Mouse (Mus musculus) layer of hippocampus, adult 2 months (tissue): ENCODE data around the gene Tmem63c. TPM values are rescaled to one million over a fixed set of nuclear protein-coding genes. Genes with fewer than 3 reads are reported as not detected.

Source experiments
- DNase-seq, 2 experiments: peaks; one replicate each; pipeline ENCODE4 v3.0.0; 2022; ENCODE audit warnings: low spot score in 2 of 2
- H3K27ac ChIP-seq: fragments of 200-600 bp; 2 replicates; pipeline ENCODE4 v1.8.1; 2022
- H3K4me3 ChIP-seq: fragments of 200-600 bp; 2 replicates; pipeline ENCODE4 v1.8.1; 2022; ENCODE audit warnings: mild to moderate bottlenecking
- CTCF ChIP-seq: fragments of 200-600 bp; conservative IDR thresholded peaks from 2 replicates; pipeline ENCODE4 v1.8.1; 2022; ENCODE audit warnings: antibody characterized with exemption, mild to moderate bottlenecking, moderate library complexity
- total RNA-seq, 2 experiments: library from RNA; stranded (reverse); gene quantifications; 2 replicates each; pipeline ENCODE4 v1.2.3; 2021

Tmem63c gene
- total RNA-seq, 2 experiments from 2014 or later, result 38.1 to 39.3 TPM

DNA sequence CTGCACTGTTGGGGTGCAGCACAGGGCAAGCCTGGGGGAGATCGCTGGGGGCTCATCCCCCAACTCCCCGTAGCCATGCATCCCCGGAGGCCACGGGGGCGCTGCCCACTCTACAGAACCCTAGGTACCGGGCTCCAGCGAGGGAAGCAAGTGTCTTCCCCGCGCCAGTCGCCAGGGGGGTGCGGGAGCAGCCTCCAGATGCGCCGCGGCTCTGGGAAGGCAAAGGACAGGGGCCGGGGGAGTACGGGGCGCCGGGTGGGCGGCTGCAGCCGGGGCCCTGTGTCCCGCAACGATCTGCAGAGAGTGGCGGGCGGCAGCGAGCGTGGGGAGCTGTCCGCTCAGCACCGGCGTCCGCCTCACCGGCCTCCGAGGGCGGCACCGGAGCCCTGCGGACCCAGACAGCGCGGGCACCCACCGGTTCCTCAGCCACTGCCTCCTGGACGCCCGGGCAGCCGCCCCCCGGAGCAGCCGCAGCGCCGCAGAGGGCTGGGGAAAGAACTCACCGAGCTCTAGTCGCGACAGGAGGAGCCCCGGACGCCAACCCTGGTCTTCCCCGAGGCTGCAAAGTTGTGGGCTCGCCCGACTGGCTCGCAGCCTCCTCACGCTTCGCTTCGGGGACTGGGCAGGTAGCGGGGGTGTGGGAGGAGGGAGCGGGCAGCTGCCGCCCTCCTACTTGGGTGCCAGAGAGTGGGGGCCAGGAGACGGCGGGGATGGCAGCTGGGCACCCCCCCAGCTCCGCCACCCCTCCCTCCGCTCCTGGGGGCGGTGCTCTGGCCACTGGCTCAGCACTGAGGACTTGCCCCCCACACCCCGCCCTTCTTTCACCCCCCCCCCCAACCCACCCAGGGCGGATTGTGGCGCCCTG lies 31.0 kb upstream of the Tmem63c start, which contains the start of gene Zdhhc22:
Zdhhc22 (minus strand) TSS at position 541 of the 865 bp plus-strand sequence.
- DNase-seq, result no peak
- Histone ChIP-seq H3K4me3 (peak within 1 kb of the TSS; percentile 58), H3K27ac (peak within 1 kb of the TSS; percentile 86)
- peak; percentile 72 for TF ChIP-seq CTCF

DNA sequence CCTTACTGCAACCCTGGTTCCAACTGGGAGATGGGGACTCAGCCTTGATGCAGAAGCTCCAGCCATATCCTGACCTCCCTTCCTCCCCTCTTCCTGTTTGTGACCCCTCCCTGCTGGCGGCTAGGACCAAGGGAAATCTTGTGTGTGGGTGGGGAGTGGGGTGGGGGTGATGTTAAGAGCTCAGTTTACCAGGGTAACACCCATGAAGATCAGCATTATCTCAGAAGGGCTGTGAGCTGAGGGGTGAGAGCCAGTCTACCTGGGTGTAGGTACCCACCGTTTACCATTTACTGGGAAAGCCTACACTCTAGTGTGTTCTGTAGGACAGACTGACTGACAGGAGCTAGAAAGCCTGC lies 30.4 kb upstream of the Tmem63c start:
- peak overlapping the region; percentile 58 for H3K4me3 ChIP-seq
- H3K27ac ChIP-seq, result peak overlapping the region; percentile 86; the same call in 1 of the 2 replicates
- TF ChIP-seq CTCF, result no peak
- DNase-seq, result no peak

DNA sequence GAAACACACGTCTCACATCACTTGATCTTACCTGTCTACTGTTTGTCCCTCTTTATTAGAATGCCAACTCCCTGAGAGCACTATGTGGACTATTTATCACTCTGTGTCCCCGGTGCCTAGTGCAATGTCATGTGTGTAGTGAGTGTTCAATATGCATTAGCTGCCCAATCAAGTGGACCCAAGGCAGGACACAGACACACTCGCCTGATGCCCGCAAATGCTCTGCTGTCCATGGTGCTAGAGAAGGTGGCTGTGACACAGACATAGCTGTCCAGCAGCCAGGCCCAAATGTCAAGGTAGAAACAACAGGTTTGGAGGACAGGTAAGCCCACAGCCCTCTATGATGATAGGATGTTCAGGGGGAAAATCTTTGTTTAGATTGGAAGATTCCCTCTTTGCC lies 27.0 kb upstream of the Tmem63c start:
- H3K4me3 ChIP-seq, result no peak overlapping the region
- TF ChIP-seq CTCF, result no peak
- no peak overlapping the region for H3K27ac ChIP-seq
- DNase-seq, result no peak

DNA sequence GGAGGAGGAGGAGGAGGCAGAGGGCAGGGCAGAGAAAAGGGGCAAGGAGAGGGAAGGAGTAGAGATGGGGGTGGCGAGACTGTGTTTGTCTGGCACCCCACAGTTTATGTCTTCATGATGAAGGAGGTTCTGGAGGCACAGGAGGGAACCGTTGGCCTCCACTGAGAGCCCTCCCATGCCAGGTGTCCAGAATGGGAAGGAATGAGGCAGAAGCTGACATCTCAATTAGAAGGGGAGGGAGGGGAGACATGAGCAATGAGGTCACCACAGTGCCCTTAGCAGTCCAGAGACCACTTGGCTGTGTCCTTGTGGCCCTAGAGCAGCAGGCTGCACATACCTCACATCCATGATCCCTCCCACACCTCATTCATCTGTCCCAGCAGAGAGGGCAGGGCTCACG lies 26.4 kb upstream of the Tmem63c start:
- no peak for TF ChIP-seq CTCF
- Histone ChIP-seq H3K27ac (no peak overlapping the region), H3K4me3 (no peak overlapping the region)
- no peak for DNase-seq

DNA sequence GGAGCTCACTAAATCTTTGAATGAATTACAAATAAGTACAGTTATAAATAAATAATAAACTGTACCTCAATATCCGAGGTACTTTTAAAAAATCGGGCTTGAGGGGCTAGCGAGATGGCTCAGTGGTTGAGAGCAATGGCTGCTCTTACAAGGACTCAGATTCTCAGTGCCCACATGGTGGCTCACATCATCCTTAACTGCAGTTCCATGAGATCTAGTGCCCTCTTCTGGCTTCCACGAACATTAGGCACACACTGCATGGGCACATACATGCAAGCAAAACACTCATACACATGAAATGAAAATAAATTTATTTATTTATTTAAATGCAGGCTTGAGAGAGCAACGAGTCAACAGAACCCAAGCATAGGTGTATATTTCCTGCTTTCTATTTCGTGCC lies 25.2 kb upstream of the Tmem63c start:
- peak; percentile 18; the same call in 1 of the 2 replicates for TF ChIP-seq CTCF
- Histone ChIP-seq H3K27ac (no peak overlapping the region), H3K4me3 (no peak overlapping the region)
- no peak for DNase-seq

DNA sequence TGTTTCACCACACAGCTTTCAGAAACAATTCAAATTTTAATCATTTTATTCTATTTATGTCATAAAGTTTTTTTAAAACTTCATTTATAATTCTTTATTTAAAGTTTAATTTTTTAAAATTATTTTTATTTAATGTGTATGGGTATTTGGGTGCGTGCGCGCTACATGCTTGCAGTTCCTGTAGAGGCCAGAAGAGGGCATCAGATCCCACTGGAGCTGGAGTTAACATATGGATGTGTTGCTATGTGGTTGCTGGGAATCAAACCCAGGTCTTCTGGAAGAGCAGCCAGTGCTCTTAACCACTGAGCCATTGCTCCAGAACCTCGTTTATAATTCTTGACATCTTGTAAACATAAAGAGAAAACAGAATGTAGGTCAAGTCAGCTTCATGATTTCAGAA lies 22.4 kb upstream of the Tmem63c start:
- TF ChIP-seq CTCF, result peak; percentile 60
- no peak overlapping the region for H3K27ac ChIP-seq
- DNase-seq, result no peak
- H3K4me3 ChIP-seq, result no peak overlapping the region

DNA sequence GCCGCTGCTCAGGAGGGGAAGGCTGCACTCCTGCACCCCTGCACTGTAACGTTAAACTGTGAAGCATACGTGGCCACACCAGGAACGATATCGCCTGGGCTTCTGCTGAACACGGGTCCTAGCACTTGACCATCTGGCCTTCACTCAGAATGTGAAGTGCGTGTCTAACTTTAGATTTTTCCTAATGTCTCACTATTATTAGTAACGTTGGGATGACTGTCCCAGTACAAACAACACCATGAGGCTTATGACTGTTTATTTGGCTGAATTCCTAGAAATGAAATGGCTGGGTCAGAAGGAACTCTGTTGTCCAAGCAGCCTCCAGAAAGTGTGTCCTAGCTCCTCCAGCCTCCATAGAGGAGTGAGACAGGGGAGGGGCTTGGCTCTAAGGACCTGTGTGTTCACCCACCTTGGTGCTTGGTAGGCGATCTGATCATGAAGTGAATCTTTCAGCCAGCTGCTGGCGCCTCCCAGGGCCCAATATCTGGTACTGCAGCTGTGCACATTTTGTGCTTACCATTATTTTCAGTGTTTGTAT lies 21.8 kb upstream of the Tmem63c start:
- TF ChIP-seq CTCF, result peak; percentile 71
- no peak for DNase-seq
- H3K4me3 ChIP-seq, result no peak overlapping the region
- no peak overlapping the region for H3K27ac ChIP-seq

DNA sequence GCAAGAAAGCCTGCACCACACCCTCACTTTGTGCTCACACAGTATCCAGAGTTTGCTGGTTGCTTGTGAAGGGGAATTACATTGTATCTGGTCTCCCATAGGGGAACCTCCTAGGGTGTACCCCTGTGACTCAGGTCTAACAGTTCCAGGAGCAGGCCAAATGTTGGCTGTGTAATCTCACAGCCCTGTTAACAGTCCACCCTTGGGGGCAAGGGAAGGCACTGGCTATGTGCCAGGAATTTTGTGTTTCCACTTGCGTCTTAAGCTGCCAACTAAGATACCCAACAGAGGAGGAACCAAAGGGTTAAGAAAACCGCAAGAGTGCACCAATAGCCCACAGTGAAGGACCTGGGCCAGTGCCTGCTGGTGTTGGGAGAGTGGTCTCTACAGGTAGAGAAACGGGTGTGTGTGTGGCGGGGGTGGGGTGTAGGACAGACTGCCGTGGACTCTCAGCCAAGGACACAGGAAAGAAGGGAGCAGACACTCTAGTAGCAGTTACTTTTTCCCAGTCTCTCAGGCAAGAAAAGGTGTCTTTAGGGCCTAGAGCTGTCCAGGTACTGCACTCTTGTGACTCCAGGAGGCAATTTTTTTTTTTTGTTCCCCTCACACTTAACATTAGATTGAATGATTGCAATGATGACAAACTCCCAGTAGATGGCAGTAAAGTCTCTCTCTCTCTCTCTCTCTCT lies 20.8 kb upstream of the Tmem63c start:
- Histone ChIP-seq H3K27ac (no peak overlapping the region), H3K4me3 (no peak overlapping the region)
- TF ChIP-seq CTCF, result peak; percentile 63
- DNase-seq, result no peak

DNA sequence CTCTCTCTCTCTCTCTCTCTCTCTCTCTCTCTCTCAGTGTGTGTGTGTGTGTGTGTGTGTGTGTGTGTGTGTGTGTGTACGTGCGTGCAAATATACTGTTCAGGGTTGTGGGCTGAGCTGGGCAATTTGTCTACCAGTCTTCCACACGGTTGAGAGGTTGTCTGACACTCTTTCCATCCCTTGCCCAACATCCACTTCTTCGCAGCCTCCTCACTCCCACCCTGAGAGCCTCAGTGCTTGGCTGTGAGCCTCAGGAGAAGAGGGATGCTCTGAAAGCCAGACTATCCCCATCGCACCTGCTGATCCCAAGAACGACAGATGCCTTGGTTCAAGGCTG lies 20.3 kb upstream of the Tmem63c start:
- no peak overlapping the region for H3K4me3 ChIP-seq
- TF ChIP-seq CTCF, result no peak
- H3K27ac ChIP-seq, result no peak overlapping the region
- no peak for DNase-seq

DNA sequence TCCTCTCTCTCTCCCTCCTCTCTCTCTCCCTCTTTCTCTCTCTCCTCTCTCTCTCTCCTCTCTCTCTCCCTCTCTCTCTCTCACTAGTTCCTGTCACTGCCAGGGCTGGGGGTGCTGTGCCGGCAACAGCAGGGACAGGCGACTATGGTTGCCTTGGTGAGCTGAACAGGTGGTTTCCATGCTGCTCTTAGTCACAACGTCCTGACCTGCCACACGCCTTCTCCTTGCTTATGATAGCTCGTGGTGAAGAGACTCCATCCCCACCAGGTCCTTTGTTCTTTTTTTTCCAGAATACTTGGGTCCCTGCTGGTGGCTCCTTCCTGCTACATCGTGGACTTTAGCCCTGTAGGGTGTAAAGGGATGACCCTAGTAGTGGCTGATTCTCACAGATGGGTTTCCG lies 18.9 kb upstream of the Tmem63c start:
- Histone ChIP-seq H3K27ac (no peak overlapping the region), H3K4me3 (no peak overlapping the region)
- TF ChIP-seq CTCF, result no peak
- no peak for DNase-seq

DNA sequence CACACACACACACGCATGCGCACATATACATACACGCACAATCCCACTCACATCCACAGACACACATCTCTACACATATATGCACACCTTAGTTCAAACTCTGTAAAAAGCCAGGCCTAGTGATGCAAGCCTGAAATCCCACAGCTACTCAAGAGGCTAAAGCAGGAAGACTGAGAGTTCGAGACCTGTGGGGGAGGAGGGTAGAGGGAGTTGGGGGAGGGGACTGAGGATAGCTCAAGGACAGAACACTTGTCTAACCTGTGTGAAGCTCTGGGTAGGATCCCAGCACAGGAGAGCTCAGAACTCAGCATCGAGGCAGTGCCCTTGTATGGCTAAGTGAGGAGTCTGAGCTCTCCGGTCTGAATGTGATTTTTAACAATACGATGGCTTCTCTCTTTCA lies 18.3 kb upstream of the Tmem63c start:
- no peak for TF ChIP-seq CTCF
- no peak for DNase-seq
- Histone ChIP-seq H3K4me3 (no peak overlapping the region), H3K27ac (no peak overlapping the region)

DNA sequence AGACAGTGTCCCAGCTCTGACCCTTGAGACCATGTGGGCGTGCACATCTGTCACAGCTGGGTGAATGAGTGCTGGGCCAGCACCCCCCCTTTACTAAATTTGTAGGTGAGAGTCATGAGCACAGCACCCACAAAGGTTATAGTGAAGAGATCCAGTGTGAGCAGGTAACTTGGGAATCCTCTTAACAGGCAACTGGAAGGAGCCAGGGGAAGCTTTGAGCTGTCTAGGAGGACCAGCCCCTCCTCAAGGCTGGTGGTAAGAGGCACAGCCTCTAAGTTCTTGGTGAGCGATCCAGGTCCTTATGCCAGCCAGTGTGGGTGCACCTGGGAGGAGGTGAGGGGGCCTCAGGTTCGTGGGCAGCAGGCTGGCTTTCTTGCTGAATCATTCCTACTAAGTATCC lies 17.5 kb upstream of the Tmem63c start:
- DNase-seq, result no peak
- no peak overlapping the region for H3K27ac ChIP-seq
- H3K4me3 ChIP-seq, result no peak overlapping the region
- TF ChIP-seq CTCF, result no peak

DNA sequence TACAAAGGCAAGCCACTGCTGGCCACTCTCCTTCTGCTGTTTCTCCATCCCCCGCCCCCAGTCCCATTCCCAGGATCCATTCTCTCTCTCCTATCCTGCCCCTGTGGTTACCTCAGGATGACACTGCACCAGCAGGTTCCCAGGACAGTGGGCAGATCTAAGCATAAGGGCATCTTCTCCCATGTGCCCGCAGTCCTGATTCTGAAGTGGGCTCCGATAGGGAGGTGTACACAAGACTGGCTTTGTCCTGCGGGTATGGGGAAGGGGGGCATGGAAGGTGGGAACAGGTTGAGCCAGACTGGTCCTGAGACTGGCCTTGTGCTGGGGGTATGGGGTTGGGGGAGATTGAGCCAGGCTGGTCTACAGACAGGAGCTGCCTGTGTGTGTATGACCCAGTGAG lies 16.5 kb upstream of the Tmem63c start:
- no peak overlapping the region for H3K4me3 ChIP-seq
- H3K27ac ChIP-seq, result no peak overlapping the region
- no peak for DNase-seq
- TF ChIP-seq CTCF, result no peak
